Mouse (Mus musculus) forebrain, embryonic 13.5 days (tissue): ENCODE measurements around the gene A530016L24Rik. TPM values are rescaled to one million over a fixed set of nuclear protein-coding genes. Genes with fewer than 3 reads are reported as not detected.
A peak's percentile ranks its signal among the peaks of the same experiment; 100 is the strongest.

ENCODE experiments used
- ATAC-seq: fragments of 200-750 bp; cut with Nextera tagmentation; 2 replicates; pipeline ENCODE4 v1.8.0; 2017
- H3K27ac ChIP-seq: fragments of 300-500 bp; sonication (generic); 2 replicates; pipeline ENCODE4 v1.5.1; 2015; ENCODE audit warnings: inconsistent platforms, mild to moderate bottlenecking, moderate library complexity
- H3K27me3 ChIP-seq: fragments of 300-500 bp; sonication (generic); 2 replicates; pipeline ENCODE4 v1.6.1; 2015; ENCODE audit warnings: mild to moderate bottlenecking, inconsistent platforms
- H3K36me3 ChIP-seq: fragments of 300-500 bp; sonication (generic); 2 replicates; pipeline ENCODE4 v1.6.1; 2015; ENCODE audit warnings: mild to moderate bottlenecking, inconsistent platforms; ENCODE audit not compliant: poor library complexity, severe bottlenecking
- H3K4me1 ChIP-seq: fragments of 300-500 bp; sonication (generic); 2 replicates; pipeline ENCODE4 v1.6.1; 2015; ENCODE audit warnings: inconsistent platforms
- H3K4me2 ChIP-seq: fragments of 300-500 bp; sonication (generic); 2 replicates; pipeline ENCODE4 v1.6.1; 2015; ENCODE audit warnings: inconsistent platforms, mild to moderate bottlenecking, moderate library complexity
- H3K4me3 ChIP-seq: fragments of 300-500 bp; sonication (generic); 2 replicates; pipeline ENCODE4 v1.5.1; 2015; ENCODE audit warnings: mild to moderate bottlenecking, inconsistent platforms
- H3K9ac ChIP-seq: fragments of 300-500 bp; sonication (generic); 2 replicates; pipeline ENCODE4 v1.6.1; 2015; ENCODE audit warnings: mild to moderate bottlenecking, inconsistent platforms
- H3K9me3 ChIP-seq: fragments of 300-500 bp; sonication (generic); replicated peaks from 2 replicates; pipeline ENCODE4 v1.6.1; 2016; ENCODE audit warnings: inconsistent platforms
- WGBS: fragments of 180-500 bp; shearing (Covaris S2); methylation state at CpG from one replicate; pipeline ENCODE4 v1.1.7; 2015; 5-methylcytosine and 5-hydroxymethylcytosine counted together
- polyA plus RNA-seq: library from polyadenylated mRNA; unstranded; fragments of >200 nt; fragmentation: Nextera tagmentation; extraction: Ambion mirVana; gene quantifications from 2 replicates; pipeline ENCODE4 v1.2.1, GENCODE M21; 2015

A530016L24Rik gene
- polyA plus RNA-seq, 1 experiment from 2014 or later: not detected

GRCm38 (mm10) chr12:112506267-112506666 is 17.0 kb downstream of the A530016L24Rik start:
- H3K4me1 ChIP-seq: peaks cover 67% of the 10 kb centered on the region
- 77% methylated on average over 6 of the region's 6 CpGs for WGBS
- peaks cover 21% of the 10 kb centered on the region for H3K27me3 ChIP-seq
- peak overlapping the region; percentile 74 for H3K27ac ChIP-seq
- no peaks in the 10 kb centered on the region for H3K9me3 ChIP-seq
- no peak overlapping the region for H3K4me2 ChIP-seq
- no peak overlapping the region for H3K9ac ChIP-seq
- no peak for ATAC-seq
- H3K4me3 ChIP-seq: no peak overlapping the region
- no peaks in the 10 kb centered on the region for H3K36me3 ChIP-seq

GRCm38 (mm10) chr12:112507264-112507663 is 18.0 kb downstream of the A530016L24Rik start:
- Histone ChIP-seq H3K4me2 (peak overlapping the region; percentile 27), H3K36me3 (no peaks in the 10 kb centered on the region), H3K27me3 (peaks cover 30% of the 10 kb centered on the region), H3K9me3 (no peaks in the 10 kb centered on the region), H3K9ac (no peak overlapping the region), H3K4me3 (no peak overlapping the region), H3K27ac (peak overlapping the region; percentile 74), H3K4me1 (peaks cover 62% of the 10 kb centered on the region)
- peak; percentile 68 for ATAC-seq
- WGBS: 23% methylated on average over 4 of the region's 4 CpGs

GRCm38 (mm10) chr12:112507984-112508383 is 18.7 kb downstream of the A530016L24Rik start:
- no peak for ATAC-seq
- Histone ChIP-seq H3K36me3 (no peaks in the 10 kb centered on the region), H3K4me1 (peaks cover 59% of the 10 kb centered on the region), H3K27me3 (peaks cover 30% of the 10 kb centered on the region), H3K9me3 (no peaks in the 10 kb centered on the region), H3K4me3 (no peak overlapping the region), H3K9ac (no peak overlapping the region), H3K4me2 (peak overlapping the region; percentile 27), H3K27ac (peak overlapping the region; percentile 74)
- 83% methylated on average over 3 of the region's 3 CpGs for WGBS

GRCm38 (mm10) chr12:112510365-112510732 is 21.1 kb downstream of the A530016L24Rik start:
- peak overlapping the region; percentile 68 for H3K9ac ChIP-seq
- H3K36me3 ChIP-seq: no peaks in the 10 kb centered on the region
- H3K4me3 ChIP-seq: peak overlapping the region; percentile 44
- 29% methylated on average over 7 of the region's 7 CpGs for WGBS
- no peaks in the 10 kb centered on the region for H3K9me3 ChIP-seq
- peaks cover 30% of the 10 kb centered on the region for H3K27me3 ChIP-seq
- peak overlapping the region; percentile 59 for H3K27ac ChIP-seq
- H3K4me2 ChIP-seq: peak overlapping the region; percentile 79
- no peak for ATAC-seq
- H3K4me1 ChIP-seq: peaks cover 58% of the 10 kb centered on the region

GRCm38 (mm10) chr12:112510733-112511372 is 21.6 kb downstream of the A530016L24Rik start:
- Histone ChIP-seq H3K4me3 (peak overlapping the region; percentile 44), H3K9ac (peak overlapping the region; percentile 68), H3K9me3 (no peaks in the 10 kb centered on the region), H3K4me1 (peaks cover 53% of the 10 kb centered on the region), H3K36me3 (no peaks in the 10 kb centered on the region), H3K27ac (peak overlapping the region; percentile 59), H3K27me3 (peaks cover 30% of the 10 kb centered on the region), H3K4me2 (peak overlapping the region; percentile 79)
- peak; percentile 69 for ATAC-seq
- 1% methylated on average over 62 of the region's 62 CpGs for WGBS

- 57% methylated on average over 3 of the region's 3 CpGs for WGBS
Measured at GRCm38 (mm10) chr12:112514897-112515296, 25.6 kb downstream of the A530016L24Rik start.

GRCm38 (mm10) chr12:112516697-112517337 is 27.6 kb downstream of the A530016L24Rik start, which contains the start of gene Tmem179:
TSS of gene Tmem179 (minus strand) at chr12:112516747.
- peak; percentile 50 for ATAC-seq
- Histone ChIP-seq H3K4me1 (peaks cover 17% of the 10 kb centered on the region), H3K9me3 (no peaks in the 10 kb centered on the region), H3K27me3 (peaks cover 4% of the 10 kb centered on the region), H3K4me3 (no peak within 1 kb of the TSS), H3K27ac (no peak within 1 kb of the TSS), H3K36me3 (no peaks in the 10 kb centered on the region), H3K4me2 (no peak within 1 kb of the TSS), H3K9ac (no peak within 1 kb of the TSS)
- WGBS: 11% methylated on average over 14 of the region's 14 CpGs

More at GRCm38 (mm10) chr12:112514897-112515296, 25.6 kb downstream of the A530016L24Rik start:
- H3K9me3 ChIP-seq: no peaks in the 10 kb centered on the region
- H3K27me3 ChIP-seq: peaks cover 23% of the 10 kb centered on the region
- H3K36me3 ChIP-seq: no peaks in the 10 kb centered on the region
- peaks cover 33% of the 10 kb centered on the region for H3K4me1 ChIP-seq
- H3K4me2 ChIP-seq: no peak overlapping the region
- no peak overlapping the region for H3K4me3 ChIP-seq
- no peak overlapping the region for H3K9ac ChIP-seq
- ATAC-seq: no peak
- H3K27ac ChIP-seq: no peak overlapping the region

- no peak overlapping the region for H3K4me3 ChIP-seq
- no peak overlapping the region for H3K4me2 ChIP-seq
- no peaks in the 10 kb centered on the region for H3K36me3 ChIP-seq
- H3K27ac ChIP-seq: peak overlapping the region; percentile 26; the same call in 1 of the 2 replicates
- 43% methylated on average over 4 of the region's 4 CpGs for WGBS
- H3K4me1 ChIP-seq: peaks cover 22% of the 10 kb centered on the region
- no peak overlapping the region for H3K9ac ChIP-seq
- no peaks in the 10 kb centered on the region for H3K9me3 ChIP-seq
- H3K27me3 ChIP-seq: no peaks in the 10 kb centered on the region
- no peak for ATAC-seq
Measured at GRCm38 (mm10) chr12:112518105-112518504, 28.9 kb downstream of the A530016L24Rik start.

GRCm38 (mm10) chr12:112533758-112534157 is 44.5 kb downstream of the A530016L24Rik start:
- no peak overlapping the region for H3K4me2 ChIP-seq
- 70% methylated on average over 4 of the region's 4 CpGs for WGBS
- no peak overlapping the region for H3K9ac ChIP-seq
- no peaks in the 10 kb centered on the region for H3K27me3 ChIP-seq
- H3K36me3 ChIP-seq: no peaks in the 10 kb centered on the region
- ATAC-seq: no peak
- no peaks in the 10 kb centered on the region for H3K4me1 ChIP-seq
- H3K4me3 ChIP-seq: no peak overlapping the region
- no peaks in the 10 kb centered on the region for H3K9me3 ChIP-seq
- no peak overlapping the region for H3K27ac ChIP-seq

- H3K27me3 ChIP-seq: no peaks in the 10 kb centered on the region
- no peak overlapping the region for H3K4me2 ChIP-seq
- ATAC-seq: no peak
- H3K9ac ChIP-seq: no peak overlapping the region
- H3K4me1 ChIP-seq: peaks cover 23% of the 10 kb centered on the region
- no peaks in the 10 kb centered on the region for H3K36me3 ChIP-seq
- WGBS: 79% methylated on average over 6 of the region's 6 CpGs
- no peak overlapping the region for H3K27ac ChIP-seq
- H3K9me3 ChIP-seq: no peaks in the 10 kb centered on the region
- H3K4me3 ChIP-seq: no peak overlapping the region
Measured at GRCm38 (mm10) chr12:112537233-112537632, 48.0 kb downstream of the A530016L24Rik start.

GRCm38 (mm10) chr12:112538356-112538755 is 49.1 kb downstream of the A530016L24Rik start:
- no peak overlapping the region for H3K4me2 ChIP-seq
- 90% methylated on average over 9 of the region's 9 CpGs for WGBS
- no peaks in the 10 kb centered on the region for H3K36me3 ChIP-seq
- no peaks in the 10 kb centered on the region for H3K9me3 ChIP-seq
- no peak for ATAC-seq
- no peak overlapping the region for H3K27ac ChIP-seq
- H3K4me3 ChIP-seq: no peak overlapping the region
- 0 out of 2 replicates have a peak, but pooled peaks cover under 1% of the 10 kb centered on the region for H3K27me3 ChIP-seq
- H3K9ac ChIP-seq: no peak overlapping the region
- peaks cover 34% of the 10 kb centered on the region for H3K4me1 ChIP-seq

GRCm38 (mm10) chr12:112539466-112539965 is 50.3 kb downstream of the A530016L24Rik start:
- Histone ChIP-seq H3K4me1 (peaks cover 39% of the 10 kb centered on the region), H3K27ac (no peak overlapping the region), H3K9me3 (no peaks in the 10 kb centered on the region), H3K4me2 (no peak overlapping the region), H3K36me3 (no peaks in the 10 kb centered on the region), H3K4me3 (no peak overlapping the region), H3K9ac (no peak overlapping the region), H3K27me3 (0 out of 2 replicates have a peak, but pooled peaks cover 2% of the 10 kb centered on the region)
- ATAC-seq: no peak
- WGBS: 84% methylated on average over 7 of the region's 7 CpGs
